Mouse (Mus musculus) right cerebral cortex, adult 2 months (tissue): ENCODE results near the gene Fsd1l.

ENCODE experiments used
- DNase-seq, 2 experiments: peaks; one replicate each; pipeline ENCODE4 v3.0.0; 2021 to 2022; ENCODE audit warnings: low spot score in 2 of 2

The Fsd1l gene

GRCm38 (mm10) chr4:53631316-53632010 is at the start of gene Fsd1l:
Gene Fsd1l (plus strand): TSS chr4:53631471.
- peak; percentile 74 to 76 for DNase-seq

- DNase-seq: no peak
Observed at GRCm38 (mm10) chr4:53587676-53588075, 43.6 kb upstream of the Fsd1l start.

- no peak for DNase-seq
Observed at GRCm38 (mm10) chr4:53588936-53589335, 42.3 kb upstream of the Fsd1l start.

- no peak for DNase-seq
Observed at GRCm38 (mm10) chr4:53589466-53589865, 41.8 kb upstream of the Fsd1l start.

GRCm38 (mm10) chr4:53590163-53590562 is 41.1 kb upstream of the Fsd1l start:
- no peak for DNase-seq

- DNase-seq: no peak
Observed at GRCm38 (mm10) chr4:53590691-53591447, 40.4 kb upstream of the Fsd1l start.

GRCm38 (mm10) chr4:53591536-53591935 is 39.7 kb upstream of the Fsd1l start:
- no peak for DNase-seq

GRCm38 (mm10) chr4:53591941-53592340 is 39.3 kb upstream of the Fsd1l start:
- no peak for DNase-seq

- no peak for DNase-seq
Observed at GRCm38 (mm10) chr4:53592386-53592785, 38.9 kb upstream of the Fsd1l start.

- DNase-seq: peak; percentile 64 to 68
Observed at GRCm38 (mm10) chr4:53594204-53594603, 37.1 kb upstream of the Fsd1l start.

GRCm38 (mm10) chr4:53595246-53596062 is 35.8 kb upstream of the Fsd1l start:
- DNase-seq: no peak

- DNase-seq: no peak
Observed at GRCm38 (mm10) chr4:53596063-53596895, 35.0 kb upstream of the Fsd1l start.

- no peak for DNase-seq
Observed at GRCm38 (mm10) chr4:53600462-53600861, 30.8 kb upstream of the Fsd1l start.

- no peak for DNase-seq
Observed at GRCm38 (mm10) chr4:53614576-53615225, 16.6 kb upstream of the Fsd1l start.

GRCm38 (mm10) chr4:53617968-53618367 is 13.3 kb upstream of the Fsd1l start:
- no peak for DNase-seq

- no peak for DNase-seq
Observed at GRCm38 (mm10) chr4:53620104-53620503, 11.2 kb upstream of the Fsd1l start.

GRCm38 (mm10) chr4:53621084-53621483 is 10.2 kb upstream of the Fsd1l start:
- no peak for DNase-seq

GRCm38 (mm10) chr4:53621490-53621889 is 9.8 kb upstream of the Fsd1l start:
- no peak for DNase-seq

GRCm38 (mm10) chr4:53623711-53624110 is 7.6 kb upstream of the Fsd1l start:
- no peak for DNase-seq

- DNase-seq: no peak
Observed at GRCm38 (mm10) chr4:53624816-53625215, 6.5 kb upstream of the Fsd1l start.

- DNase-seq: no peak
Observed at GRCm38 (mm10) chr4:53625263-53625662, 6.0 kb upstream of the Fsd1l start.
